Mouse (Mus musculus) left cerebral cortex, postnatal 10 days (tissue): ENCODE results near the gene Phgr1. TPM values are rescaled to one million over a fixed set of nuclear protein-coding genes. Genes with fewer than 3 reads are reported as not detected.

Experiments used
- DNase-seq, 2 experiments: peaks; one replicate each; pipeline ENCODE4 v3.0.0; 2021 to 2022; ENCODE audit warnings: low spot score in 2 of 2, mixed read lengths in 1 of 2; ENCODE audit errors: extremely low spot score in 1 of 2
- intact Hi-C: fragments of 180-260 bp; cut with DNase I; formaldehyde crosslinking; loops from one replicate; pipeline ENCODE4 v1.15.1; 2025
- total RNA-seq, 2 experiments: library from RNA; stranded (reverse); gene quantifications; 2 replicates each; pipeline ENCODE4 v1.2.3; 2021

The Phgr1 gene
- total RNA-seq, 2 experiments from 2014 or later = not detected

- intact Hi-C loops = loop anchor here (5.0 kb wide), 2 partner anchors 44 to 136 kb away; partner anchors contain the start of gene Ankrd63
- DNase-seq = peak in 1 of 2 experiments; percentile 62
Measured at GRCm38 (mm10) chr2:118745915-118746901, 26.4 kb upstream of the Phgr1 start.

GRCm38 (mm10) chr2:118747301-118747960 is 25.1 kb upstream of the Phgr1 start:
- intact Hi-C loops = loop anchor here (5.0 kb wide), 2 partner anchors 45 to 135 kb away; partner anchors contain the start of gene Ankrd63
- peak in 1 of 2 experiments; percentile 72 for DNase-seq

- DNase-seq = peak in 1 of 2 experiments; percentile 15
- intact Hi-C loops = loop anchor here (5.0 kb wide), 2 partner anchors 47 to 133 kb away; partner anchors contain the start of gene Ankrd63
Measured at GRCm38 (mm10) chr2:118749341-118749884, 23.2 kb upstream of the Phgr1 start.

GRCm38 (mm10) chr2:118750476-118750875 is 22.1 kb upstream of the Phgr1 start:
- intact Hi-C loops = no loop called here
- peak in 1 of 2 experiments; percentile 23 for DNase-seq

- intact Hi-C loops = no loop called here
- DNase-seq = peak in 1 of 2 experiments; percentile 10
Measured at GRCm38 (mm10) chr2:118751896-118752791, 20.4 kb upstream of the Phgr1 start.

GRCm38 (mm10) chr2:118752792-118753108 is 19.8 kb upstream of the Phgr1 start:
- intact Hi-C loops = no loop called here
- DNase-seq = no peak

- peak in 1 of 2 experiments; percentile 8 for DNase-seq
- intact Hi-C loops = no loop called here
Measured at GRCm38 (mm10) chr2:118754143-118754542, 18.4 kb upstream of the Phgr1 start.

- peak in 1 of 2 experiments; percentile 5 for DNase-seq
- intact Hi-C loops = no loop called here
Measured at GRCm38 (mm10) chr2:118755407-118755806, 17.2 kb upstream of the Phgr1 start.

GRCm38 (mm10) chr2:118756103-118756502 is 16.5 kb upstream of the Phgr1 start:
- DNase-seq = peak in 1 of 2 experiments; percentile 10
- intact Hi-C loops = no loop called here

GRCm38 (mm10) chr2:118759828-118760227 is 12.7 kb upstream of the Phgr1 start:
- intact Hi-C loops = loop anchor here (5.0 kb wide), 1 partner anchor 122 kb away; no protein-coding TSS in a partner anchor
- peak in 1 of 2 experiments; percentile 73 for DNase-seq

GRCm38 (mm10) chr2:118760311-118761025 is 12.1 kb upstream of the Phgr1 start:
- intact Hi-C loops = loop anchor here (5.0 kb wide), 1 partner anchor 122 kb away; no protein-coding TSS in a partner anchor
- peak in 1 of 2 experiments; percentile 26 for DNase-seq

- intact Hi-C loops = loop anchor here (5.0 kb wide), 1 partner anchor 121 kb away; no protein-coding TSS in a partner anchor
- peak in 1 of 2 experiments; percentile 30 for DNase-seq
Measured at GRCm38 (mm10) chr2:118761358-118761757, 11.2 kb upstream of the Phgr1 start.

GRCm38 (mm10) chr2:118761906-118762783 is 10.4 kb upstream of the Phgr1 start, which contains the start of gene Ccdc9b:
TSS of gene Ccdc9b (minus strand) at chr2:118762661.
- intact Hi-C loops = loop anchor here (5.0 kb wide), 1 partner anchor 120 kb away; no protein-coding TSS in a partner anchor
- DNase-seq = peak; percentile 84 to 92

- no peak for DNase-seq
- intact Hi-C loops = loop anchor here (5.0 kb wide), 1 partner anchor 120 kb away; no protein-coding TSS in a partner anchor
Measured at GRCm38 (mm10) chr2:118762784-118763148, 9.8 kb upstream of the Phgr1 start.

- intact Hi-C loops = loop anchor here (5.0 kb wide), 1 partner anchor 119 kb away; no protein-coding TSS in a partner anchor
- DNase-seq = peak in 1 of 2 experiments; percentile 69
Measured at GRCm38 (mm10) chr2:118763469-118763868, 9.1 kb upstream of the Phgr1 start.
